Mouse (Mus musculus) limb, embryonic 12.5 days (tissue): ENCODE data around the gene Fem1a. TPM values are rescaled to one million over a fixed set of nuclear protein-coding genes. Genes with fewer than 3 reads are reported as not detected.
A peak's percentile ranks its signal among the peaks of the same experiment; 100 is the strongest.

Source experiments
- ATAC-seq: fragments of 200-750 bp; cut with Nextera tagmentation; 2 replicates; pipeline ENCODE4 v1.8.0; 2017; ENCODE audit warnings: low read depth, moderate TSS enrichment; ENCODE audit not compliant: insufficient number of reproducible peaks, insufficient read depth, low FRiP score, low TSS enrichment
- H3K27ac ChIP-seq: fragments of 300-500 bp; sonication (generic); 2 replicates; pipeline ENCODE4 v1.5.1; 2016; ENCODE audit warnings: mild to moderate bottlenecking, moderate library complexity
- H3K27me3 ChIP-seq: fragments of 300-500 bp; sonication (generic); 2 replicates; pipeline ENCODE4 v1.6.1; 2016; ENCODE audit warnings: mild to moderate bottlenecking, moderate library complexity
- H3K36me3 ChIP-seq: fragments of 300-500 bp; sonication (generic); 2 replicates; pipeline ENCODE4 v1.6.1; 2016; ENCODE audit warnings: mild to moderate bottlenecking, moderate library complexity
- H3K4me1 ChIP-seq: fragments of 300-500 bp; sonication (generic); replicated peaks from 2 replicates; pipeline ENCODE4 v1.6.1; 2016
- H3K4me2 ChIP-seq: fragments of 300-500 bp; sonication (generic); 2 replicates; pipeline ENCODE4 v1.6.1; 2016; ENCODE audit warnings: mild to moderate bottlenecking, moderate library complexity
- H3K4me3 ChIP-seq: fragments of 300-500 bp; sonication (generic); replicated peaks from 2 replicates; pipeline ENCODE4 v1.5.1; 2016; ENCODE audit warnings: mild to moderate bottlenecking
- H3K9ac ChIP-seq: fragments of 300-500 bp; sonication (generic); replicated peaks from 2 replicates; pipeline ENCODE4 v1.6.1; 2016; ENCODE audit warnings: mild to moderate bottlenecking, moderate library complexity
- H3K9me3 ChIP-seq: fragments of 300-500 bp; sonication (generic); 2 replicates; pipeline ENCODE4 v1.6.1; 2016; ENCODE audit warnings: mild to moderate bottlenecking, moderate library complexity
- WGBS: fragments of 180-500 bp; shearing (Covaris S2); methylation state at CpG from one replicate; pipeline ENCODE4 v1.1.7; 2016; 5-methylcytosine and 5-hydroxymethylcytosine counted together
- polyA plus RNA-seq: library from polyadenylated mRNA; unstranded; fragments of >200 nt; fragmentation: Nextera tagmentation; extraction: Ambion mirVana; gene quantifications from 2 replicates; pipeline ENCODE4 v1.2.1, GENCODE M21; 2016

Gene Fem1a
- polyA plus RNA-seq, 1 experiment from 2014 or later = 13.4 TPM

- peaks cover 80% of the 10 kb centered on the region for H3K36me3 ChIP-seq
- WGBS = 84% methylated on average over 4 of the region's 4 CpGs
- H3K27ac ChIP-seq = no peak overlapping the region
Observed at GRCm38 (mm10) chr17:56282802-56283201, 26.2 kb downstream of the Fem1a start.

DNA sequence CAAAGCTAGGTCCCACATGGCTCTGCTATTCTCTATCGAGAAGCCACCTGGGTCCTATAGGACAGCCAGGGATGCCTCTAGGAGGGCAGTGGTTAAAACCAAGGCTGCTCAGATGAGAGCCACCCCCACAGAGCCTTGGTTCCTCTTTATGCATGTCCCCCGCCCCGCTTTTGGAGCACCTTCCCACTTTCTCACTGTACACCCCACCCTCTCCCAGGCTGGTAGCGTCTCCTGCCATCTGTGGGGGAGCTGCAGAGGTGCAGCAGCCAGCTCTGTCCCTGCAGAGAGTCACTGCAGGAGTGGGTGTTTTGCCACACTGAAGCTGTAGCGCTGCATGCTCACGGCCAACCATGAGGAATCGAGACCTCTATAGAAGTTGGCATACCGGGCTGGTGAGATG, 26.7 kb downstream of the Fem1a start:
- Histone ChIP-seq H3K4me3 (no peak overlapping the region), H3K4me1 (peaks cover 9% of the 10 kb centered on the region), H3K9me3 (no peaks in the 10 kb centered on the region), H3K27ac (no peak overlapping the region), H3K36me3 (peaks cover 79% of the 10 kb centered on the region), H3K9ac (no peak overlapping the region), H3K4me2 (no peak overlapping the region), H3K27me3 (no peaks in the 10 kb centered on the region)
- 93% methylated on average over 8 of the region's 8 CpGs for WGBS
- ATAC-seq = no peak

More at GRCm38 (mm10) chr17:56282802-56283201, 26.2 kb downstream of the Fem1a start:
- no peaks in the 10 kb centered on the region for H3K27me3 ChIP-seq
- H3K4me3 ChIP-seq = no peak overlapping the region
- no peaks in the 10 kb centered on the region for H3K9me3 ChIP-seq
- ATAC-seq = no peak
- no peak overlapping the region for H3K9ac ChIP-seq
- no peak overlapping the region for H3K4me2 ChIP-seq
- peaks cover 4% of the 10 kb centered on the region for H3K4me1 ChIP-seq

DNA sequence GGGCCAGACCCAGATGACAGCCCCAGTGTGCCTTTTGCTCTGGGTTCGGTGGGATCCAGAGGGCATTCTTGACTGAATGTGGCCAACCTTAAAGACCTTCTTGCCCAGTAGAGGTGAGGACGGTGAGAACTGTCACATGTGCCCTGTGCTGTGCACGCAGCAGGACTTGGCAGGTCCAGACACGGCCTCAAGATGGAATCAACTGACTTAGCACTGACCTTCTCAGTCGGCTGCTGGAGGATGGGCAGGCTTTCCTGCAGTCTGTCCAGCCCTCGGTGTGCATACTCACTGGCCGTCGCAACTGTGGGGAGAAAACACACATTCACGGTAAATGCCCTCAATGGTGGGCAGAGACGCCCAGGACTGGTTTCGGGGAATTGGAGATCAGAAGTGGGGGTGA, 29.4 kb downstream of the Fem1a start:
- Histone ChIP-seq H3K9me3 (no peaks in the 10 kb centered on the region), H3K4me2 (no peak overlapping the region), H3K4me1 (peaks cover 31% of the 10 kb centered on the region), H3K4me3 (no peak overlapping the region), H3K27ac (no peak overlapping the region), H3K36me3 (peaks cover 59% of the 10 kb centered on the region), H3K27me3 (no peaks in the 10 kb centered on the region), H3K9ac (no peak overlapping the region)
- 91% methylated on average over 11 of the region's 11 CpGs for WGBS
- ATAC-seq = no peak

GRCm38 (mm10) chr17:56287830-56288229, 31.2 kb downstream of the Fem1a start:
- H3K4me2 ChIP-seq = peak overlapping the region; percentile 73
- no peak overlapping the region for H3K4me3 ChIP-seq

DNA sequence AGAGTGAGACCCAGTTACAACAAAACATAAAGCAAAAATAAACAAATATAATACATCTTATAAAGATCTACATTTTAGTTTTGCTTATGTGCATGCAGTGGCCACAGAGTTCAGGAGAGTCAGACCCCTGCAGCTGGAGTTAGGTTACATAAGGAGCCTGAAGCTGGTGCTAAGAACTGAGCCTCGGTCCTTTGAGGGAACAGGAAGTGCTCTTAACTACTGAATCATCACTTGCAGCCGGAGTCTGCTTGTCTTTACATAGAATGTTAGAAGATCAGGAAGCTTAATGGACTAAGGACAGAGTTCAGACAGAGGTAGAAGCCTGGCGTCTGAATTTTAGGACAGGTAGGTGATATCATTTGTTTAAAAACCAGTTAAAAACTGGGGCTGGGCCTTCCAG, 32.3 kb downstream of the Fem1a start:
- Histone ChIP-seq H3K4me3 (peak overlapping the region; percentile 55), H3K4me1 (peaks cover 48% of the 10 kb centered on the region)

More at GRCm38 (mm10) chr17:56287830-56288229, 31.2 kb downstream of the Fem1a start:
- Histone ChIP-seq H3K27ac (peak overlapping the region; percentile 96), H3K9me3 (no peaks in the 10 kb centered on the region), H3K4me1 (peaks cover 48% of the 10 kb centered on the region), H3K36me3 (peaks cover 41% of the 10 kb centered on the region), H3K27me3 (no peaks in the 10 kb centered on the region), H3K9ac (peak overlapping the region; percentile 40; the same call in 1 of the 2 replicates)
- no peak for ATAC-seq
- 54% methylated on average over 3 of the region's 3 CpGs for whole genome bisulfite sequencing

DNA sequence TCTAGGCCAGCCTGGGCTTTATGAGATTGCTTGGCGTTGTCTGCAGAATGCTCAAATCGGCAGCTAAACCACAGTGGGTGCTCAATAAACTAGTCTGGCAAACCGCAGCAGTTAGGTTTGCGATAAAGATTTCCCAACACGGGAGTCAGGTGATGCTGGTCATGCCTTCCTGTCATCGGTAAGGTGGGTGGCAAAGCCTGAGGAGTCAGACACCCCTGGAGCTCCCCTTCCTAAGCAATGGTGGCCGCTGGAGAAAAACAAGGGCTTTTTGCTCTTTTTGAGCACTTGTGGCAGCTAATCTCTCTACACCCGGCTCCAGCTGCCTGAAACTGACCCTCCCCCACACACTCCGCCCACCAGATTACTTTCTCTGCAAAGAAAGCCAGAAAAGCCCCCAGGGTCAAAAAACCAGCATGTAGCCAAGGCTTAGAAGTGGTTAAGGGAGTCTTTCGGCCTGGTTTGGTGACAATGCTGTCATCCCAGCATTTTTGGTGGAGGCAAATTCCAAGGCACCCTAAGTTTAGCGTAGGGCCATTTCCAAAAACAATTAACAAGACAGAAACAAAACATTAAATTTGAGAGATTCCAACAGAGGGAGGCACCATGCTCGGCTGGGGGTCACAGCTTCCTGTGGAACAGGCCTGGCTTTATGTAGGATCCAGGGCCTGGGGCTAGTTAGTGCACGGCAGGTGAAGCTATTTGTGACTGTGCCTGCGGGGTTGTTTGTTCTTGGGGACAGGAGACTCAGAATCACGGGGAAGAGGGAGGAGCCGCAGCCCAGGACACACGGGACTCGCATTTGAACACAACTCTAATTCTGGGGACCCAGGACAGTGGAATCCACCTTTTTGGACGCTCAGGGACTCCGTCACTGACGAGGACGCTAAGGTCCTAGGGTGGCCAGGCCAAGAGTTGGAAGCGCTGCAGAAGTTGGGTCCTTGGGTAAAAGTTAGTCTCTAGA, 33.0 kb downstream of the Fem1a start:
- H3K36me3 ChIP-seq = peaks cover 24% of the 10 kb centered on the region
- H3K27me3 ChIP-seq = no peaks in the 10 kb centered on the region
- peaks cover 48% of the 10 kb centered on the region for H3K4me1 ChIP-seq
- peak overlapping the region; percentile 55 for H3K4me3 ChIP-seq
- H3K9me3 ChIP-seq = no peaks in the 10 kb centered on the region
- peak overlapping the region; percentile 68 for H3K9ac ChIP-seq
- peak; percentile 3; the same call in 1 of the 2 replicates for ATAC-seq
- H3K27ac ChIP-seq = peak overlapping the region; percentile 96
- H3K4me2 ChIP-seq = peak overlapping the region; percentile 73
- 2% methylated on average over 23 of the region's 23 CpGs for WGBS

More for the DNA sequence above, 32.3 kb downstream of the Fem1a start:
- Histone ChIP-seq H3K27me3 (no peaks in the 10 kb centered on the region), H3K9ac (peak overlapping the region; percentile 68; the same call in 1 of the 2 replicates), H3K9me3 (no peaks in the 10 kb centered on the region), H3K4me2 (peak overlapping the region; percentile 73), H3K27ac (peak overlapping the region; percentile 96), H3K36me3 (peaks cover 32% of the 10 kb centered on the region)
- 29% methylated on average over 3 of the region's 3 CpGs for WGBS
- ATAC-seq = no peak

DNA sequence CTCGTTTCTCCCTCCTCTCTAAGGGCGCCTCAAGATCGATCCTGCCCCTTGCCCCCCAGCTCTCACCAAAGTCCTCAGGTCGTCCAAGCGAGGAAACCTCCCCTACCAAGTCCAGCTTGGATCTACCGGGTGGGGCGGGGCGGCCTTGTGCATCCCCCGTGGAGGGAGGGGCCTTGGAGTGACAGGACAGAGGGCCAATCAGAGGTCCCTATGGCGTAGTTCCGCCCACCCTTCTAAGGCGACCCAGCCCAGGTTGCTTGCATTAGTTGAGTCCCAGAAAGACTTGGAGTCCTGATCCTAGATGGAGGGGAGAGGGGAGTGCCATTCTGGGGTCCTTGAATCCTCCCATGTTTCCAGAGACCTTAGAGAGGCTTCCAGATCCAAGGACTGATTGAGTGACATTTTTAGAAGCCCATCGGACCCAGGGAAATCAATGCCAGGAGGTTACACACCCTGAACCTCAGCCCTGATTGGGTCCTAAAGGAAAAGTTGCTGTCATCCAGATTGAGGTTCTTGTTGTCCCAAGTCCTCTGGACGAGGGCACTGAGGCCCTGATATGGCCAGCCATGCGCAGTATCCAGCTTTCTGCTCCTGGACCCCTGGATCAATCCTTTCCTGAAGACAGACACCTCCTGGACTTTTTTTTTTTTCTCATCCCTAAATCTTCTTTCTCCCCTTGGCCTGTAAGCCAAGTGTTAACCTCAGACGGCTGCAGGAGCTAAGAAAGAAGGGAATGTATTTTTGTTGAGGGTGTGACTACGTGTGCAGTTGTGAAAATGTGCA, 34.0 kb downstream of the Fem1a start:
- WGBS = 4% methylated on average over 17 of the region's 17 CpGs
- Histone ChIP-seq H3K4me2 (peak overlapping the region; percentile 73), H3K4me1 (peaks cover 48% of the 10 kb centered on the region), H3K9ac (peak overlapping the region; percentile 68), H3K9me3 (no peaks in the 10 kb centered on the region), H3K27ac (peak overlapping the region; percentile 96), H3K36me3 (peaks cover 15% of the 10 kb centered on the region), H3K27me3 (no peaks in the 10 kb centered on the region), H3K4me3 (peak overlapping the region; percentile 55)
- peak; percentile 84 for ATAC-seq

GRCm38 (mm10) chr17:56291171-56291511, 34.5 kb downstream of the Fem1a start:
- Histone ChIP-seq H3K27ac (peak overlapping the region; percentile 96), H3K27me3 (no peaks in the 10 kb centered on the region), H3K4me3 (peak overlapping the region; percentile 55), H3K4me2 (peak overlapping the region; percentile 73), H3K36me3 (peaks cover 10% of the 10 kb centered on the region), H3K9ac (peak overlapping the region; percentile 44; the same call in 1 of the 2 replicates), H3K9me3 (no peaks in the 10 kb centered on the region), H3K4me1 (peaks cover 48% of the 10 kb centered on the region)
- ATAC-seq = peak; percentile 72
- WGBS = 2% methylated on average over 16 of the region's 16 CpGs

DNA sequence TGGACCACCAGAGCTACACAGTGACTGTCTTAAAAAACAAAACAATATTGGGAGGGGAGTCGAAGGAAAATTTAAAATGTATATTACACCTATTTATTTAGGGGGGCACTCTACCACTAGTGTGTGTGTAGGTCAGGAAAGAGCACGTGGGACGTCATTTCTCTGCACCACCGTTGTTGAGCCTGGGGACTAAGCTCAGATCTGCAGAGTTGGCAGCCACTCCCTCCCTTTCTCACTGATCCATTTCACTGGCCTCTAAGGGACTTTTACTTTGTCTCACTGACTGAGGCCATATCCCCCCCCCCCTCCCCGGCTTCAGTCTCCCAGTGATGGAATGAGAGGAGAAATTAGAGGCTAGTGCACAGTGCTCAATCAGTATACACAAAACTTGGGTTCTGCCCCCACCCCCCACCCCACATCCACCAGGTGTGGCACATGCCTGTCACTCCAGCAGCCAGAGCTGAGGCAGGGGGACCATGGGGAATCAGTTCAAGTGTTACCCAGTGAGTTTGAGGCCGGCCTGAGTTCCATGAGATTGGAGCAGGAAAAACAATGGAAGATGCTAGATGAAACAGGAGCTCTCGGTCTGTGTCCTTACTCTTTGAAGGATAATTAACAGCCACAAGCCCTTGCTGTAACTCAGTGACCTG, 35.3 kb downstream of the Fem1a start:
- H3K27me3 ChIP-seq = no peaks in the 10 kb centered on the region
- peak overlapping the region; percentile 73 for H3K4me2 ChIP-seq
- H3K9me3 ChIP-seq = no peaks in the 10 kb centered on the region
- H3K9ac ChIP-seq = no peak overlapping the region
- peaks cover 48% of the 10 kb centered on the region for H3K4me1 ChIP-seq
- H3K4me3 ChIP-seq = 0 out of 2 replicates have a peak overlapping the region, but pooled peaks have one; percentile 55
- no peak for ATAC-seq
- peaks cover 2% of the 10 kb centered on the region; the same call in 1 of the 2 replicates for H3K36me3 ChIP-seq
- 72% methylated on average over 7 of the region's 7 CpGs for WGBS
- peak overlapping the region; percentile 96 for H3K27ac ChIP-seq

DNA sequence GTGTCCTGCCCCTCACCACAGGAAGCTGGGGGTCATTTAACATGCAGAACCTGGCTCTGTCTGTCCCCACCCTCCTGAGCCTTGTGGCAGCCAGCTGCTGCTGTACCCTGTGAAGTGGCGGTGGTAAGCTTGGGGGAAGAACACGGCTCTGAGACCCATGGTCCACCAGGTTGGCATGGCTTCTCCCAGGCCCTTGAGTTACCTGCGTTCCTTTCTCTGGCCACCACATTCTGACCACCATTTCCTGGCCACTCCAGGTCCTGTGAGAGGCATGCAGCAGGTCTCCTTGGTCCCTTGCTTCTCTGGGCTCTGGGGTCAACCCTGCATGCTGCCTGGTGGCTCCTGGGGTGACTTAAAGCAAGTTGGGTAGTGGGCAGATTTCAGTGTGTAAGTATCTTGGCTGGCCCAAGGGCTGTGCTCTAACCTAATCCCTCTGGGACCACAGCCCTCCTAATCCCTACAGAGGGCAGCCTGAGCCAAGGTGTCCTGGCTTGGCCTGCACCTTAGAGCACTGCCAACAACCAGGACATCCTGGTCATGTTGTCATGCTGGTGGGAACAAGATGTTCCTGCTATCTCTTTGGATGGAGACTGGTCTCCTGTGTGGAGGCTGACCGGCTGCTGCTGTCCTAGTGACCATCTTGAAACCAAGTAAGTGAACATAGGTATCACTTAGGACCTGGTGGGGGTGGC, 36.1 kb downstream of the Fem1a start, which contains the start of gene Plin3:
TSS of gene Plin3 (minus strand) at position 343 of the 692 bp plus-strand sequence.
- 97% methylated on average over 4 of the region's 4 CpGs for WGBS
- H3K4me1 ChIP-seq = peaks cover 45% of the 10 kb centered on the region
- no peak within 1 kb of the TSS for H3K9ac ChIP-seq
- no peaks in the 10 kb centered on the region for H3K9me3 ChIP-seq
- peak within 1 kb of the TSS; percentile 96 for H3K27ac ChIP-seq
- no peaks in the 10 kb centered on the region for H3K27me3 ChIP-seq
- H3K4me3 ChIP-seq = no peak within 1 kb of the TSS
- ATAC-seq = no peak
- H3K4me2 ChIP-seq = peak within 1 kb of the TSS; percentile 73; the same call in 1 of the 2 replicates
- H3K36me3 ChIP-seq = no peaks in the 10 kb centered on the region
